Mouse (Mus musculus) forebrain, postnatal 0 days (tissue): Measurements from ENCODE around the gene Slc17a7. TPM values are rescaled to one million over a fixed set of nuclear protein-coding genes. Genes with fewer than 3 reads are reported as not detected.
"Not testable (repeated sequence)": the region's sequence is repeated elsewhere in the genome, so short reads cannot be mapped to it uniquely, and the experiment has no call there.

ENCODE experiments used
- ATAC-seq: fragments of 200-750 bp; cut with Nextera tagmentation; 2 replicates; pipeline ENCODE4 v1.8.0; 2017; ENCODE audit warnings: mild to moderate bottlenecking, moderate library complexity
- DNase-seq: peaks from one replicate; pipeline ENCODE4 v3.0.0-alpha.2; 2015
- H3K27ac ChIP-seq: fragments of 300-500 bp; sonication (generic); 2 replicates; pipeline ENCODE4 v1.5.1; 2014; ENCODE audit warnings: low read depth, mild to moderate bottlenecking, antibody characterized with exemption, low read length, moderate library complexity, mixed read lengths
- H3K27me3 ChIP-seq: fragments of 300-500 bp; sonication (generic); 2 replicates; pipeline ENCODE4 v1.6.1; 2014; ENCODE audit warnings: mild to moderate bottlenecking, low read length, mixed read lengths; ENCODE audit not compliant: insufficient read depth
- H3K36me3 ChIP-seq: fragments of 300-500 bp; sonication (generic); 2 replicates; pipeline ENCODE4 v1.6.1; 2014; ENCODE audit warnings: mild to moderate bottlenecking, moderate library complexity; ENCODE audit not compliant: insufficient read depth
- H3K4me1 ChIP-seq: fragments of 300-500 bp; sonication (generic); 2 replicates; pipeline ENCODE4 v1.6.1; 2014; ENCODE audit warnings: antibody characterized with exemption; ENCODE audit not compliant: insufficient read depth
- H3K4me2 ChIP-seq: fragments of 300-500 bp; sonication (generic); 2 replicates; pipeline ENCODE4 v1.6.1; 2014; ENCODE audit warnings: low read depth, mild to moderate bottlenecking, moderate library complexity
- H3K4me3 ChIP-seq: fragments of 300-500 bp; sonication (generic); 2 replicates; pipeline ENCODE4 v1.5.1; 2014; ENCODE audit warnings: low read depth, low read length, mixed read lengths
- H3K9ac ChIP-seq: fragments of 300-500 bp; sonication (generic); 2 replicates; pipeline ENCODE4 v1.6.1; 2014; ENCODE audit warnings: mild to moderate bottlenecking
- H3K9me3 ChIP-seq: fragments of 300-500 bp; sonication (generic); 2 replicates; pipeline ENCODE4 v1.6.1; 2016; ENCODE audit warnings: low read length
- CTCF ChIP-seq: sonication (generic); IDR thresholded peaks from 2 replicates; pipeline ENCODE4 v1.5.1; 2016; ENCODE audit warnings: antibody characterized with exemption, control low read depth, low read depth
- WGBS: fragments of 180-500 bp; shearing (Covaris S2); extraction: QIAGEN DNeasy Blood & Tissue Kit; methylation state at CpG from one replicate; pipeline ENCODE4 v1.1.7; 2014; 5-methylcytosine and 5-hydroxymethylcytosine counted together
- polyA plus RNA-seq: library from polyadenylated mRNA; unstranded; fragments of >200 nt; fragmentation: Nextera tagmentation; extraction: Ambion mirVana; gene quantifications from 2 replicates; pipeline ENCODE4 v1.2.1, GENCODE M21; 2015
- total RNA-seq: library from RNA; depleted of rRNA; stranded (reverse); fragments of >200 nt; gene quantifications from 2 replicates; pipeline ENCODE4 v1.2.3, GENCODE M21; 2014

Gene Slc17a7
- total and polyA plus RNA-seq, 2 experiments from 2014 or later, result 47.6 to 87.5 TPM

- Histone ChIP-seq H3K4me2 (peak overlapping the region; percentile 91), H3K4me3 (peak overlapping the region; percentile 86), H3K4me1 (peaks cover 11% of the 10 kb centered on the region), H3K27me3 (no peaks in the 10 kb centered on the region), H3K27ac (no peak overlapping the region), H3K9me3 (no peaks in the 10 kb centered on the region), H3K9ac (peak overlapping the region; percentile 99), H3K36me3 (peaks cover 73% of the 10 kb centered on the region)
- DNase-seq (no peak), ATAC-seq (no peak)
- no peak for TF ChIP-seq CTCF
- WGBS, result 86% methylated on average over 15 of the region's 15 CpGs
These were observed 41.1 kb upstream of the Slc17a7 start for GRCm38 (mm10) chr7:45122561-45123185.

- H3K27ac ChIP-seq, result peak overlapping the region; percentile 92
- H3K9ac ChIP-seq, result peak overlapping the region; percentile 99
- DNase-seq, result no peak
- H3K4me3 ChIP-seq, result peak overlapping the region; percentile 86
- no peaks in the 10 kb centered on the region for H3K27me3 ChIP-seq
- H3K36me3 ChIP-seq, result peaks cover 68% of the 10 kb centered on the region
- ATAC-seq, result no peak
- WGBS, result 22% methylated on average over 12 of the region's 12 CpGs
- no peak for TF ChIP-seq CTCF
- H3K4me2 ChIP-seq, result peak overlapping the region; percentile 91
- H3K9me3 ChIP-seq, result no peaks in the 10 kb centered on the region
- peaks cover 11% of the 10 kb centered on the region for H3K4me1 ChIP-seq
These were observed 40.6 kb upstream of the Slc17a7 start for GRCm38 (mm10) chr7:45123186-45123570.

DNA sequence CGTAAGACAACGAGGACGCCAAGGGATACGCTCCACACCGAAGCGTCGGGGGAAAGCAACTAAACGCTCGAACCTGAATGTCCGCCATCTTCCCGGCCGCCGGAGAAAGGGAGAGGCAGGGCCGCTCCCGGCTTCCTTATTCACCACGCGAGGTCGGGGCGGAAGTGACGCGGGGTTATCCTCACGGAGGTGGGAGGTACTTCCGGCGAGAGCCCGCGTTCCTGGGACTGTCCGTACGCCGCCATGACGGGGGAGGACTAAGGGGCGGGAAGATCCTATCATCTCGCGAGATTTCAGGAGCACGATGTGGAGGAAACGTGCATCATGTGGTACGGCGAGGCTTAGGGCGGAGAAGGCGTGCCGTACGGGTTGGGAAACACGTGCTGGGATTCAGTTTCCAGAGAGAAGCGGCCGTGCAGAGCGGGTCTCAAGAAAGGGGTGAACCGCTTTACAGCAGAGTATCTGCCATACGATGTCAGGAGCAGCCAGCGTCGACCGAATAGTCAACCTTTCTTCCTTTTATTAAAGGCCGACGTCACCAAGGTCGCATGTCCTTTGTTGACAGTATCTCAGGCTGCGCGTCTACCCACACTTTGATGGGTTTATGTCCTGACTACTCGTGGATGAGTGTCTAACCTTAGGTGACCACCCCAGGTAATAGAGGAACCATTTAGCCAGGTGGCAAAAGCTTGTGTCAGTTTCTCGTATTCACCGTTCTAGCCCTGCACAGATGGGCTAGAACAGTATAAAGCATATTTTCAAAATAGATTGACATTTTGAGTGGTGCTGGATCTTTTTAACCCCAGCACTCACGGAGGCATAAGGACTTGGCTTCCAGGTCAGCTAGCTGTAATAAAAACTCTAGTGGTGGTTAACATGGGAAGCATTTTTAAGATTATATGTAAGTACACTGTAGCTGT, 39.3 kb upstream of the Slc17a7 start, which contains the start of gene Rps11:
Gene Rps11, minus strand, starts transcription at position 216 of the 920 bp plus-strand sequence.
- TF ChIP-seq CTCF, result no peak; the same call in none of the 2 replicates
- Histone ChIP-seq H3K27ac (peak within 1 kb of the TSS; percentile 92), H3K4me1 (peaks cover 11% of the 10 kb centered on the region), H3K36me3 (peaks cover 60% of the 10 kb centered on the region), H3K9me3 (no peaks in the 10 kb centered on the region), H3K4me3 (peak within 1 kb of the TSS; percentile 86), H3K9ac (peak within 1 kb of the TSS; percentile 99), H3K4me2 (peak within 1 kb of the TSS; percentile 91), H3K27me3 (no peaks in the 10 kb centered on the region)
- 2% methylated on average over 59 of the region's 59 CpGs for WGBS
- DNase-seq (peak; percentile 100), ATAC-seq (peak; percentile 85)

GRCm38 (mm10) chr7:45125144-45125600, 38.6 kb upstream of the Slc17a7 start:
- Histone ChIP-seq H3K4me2 (no peak overlapping the region), H3K27me3 (no peaks in the 10 kb centered on the region), H3K9me3 (no peaks in the 10 kb centered on the region), H3K27ac (peak overlapping the region; percentile 92), H3K4me3 (no peak overlapping the region), H3K36me3 (peaks cover 53% of the 10 kb centered on the region), H3K4me1 (peaks cover 14% of the 10 kb centered on the region), H3K9ac (no peak overlapping the region)
- WGBS, result 20% methylated on average over 7 of the region's 7 CpGs
- ATAC-seq (no peak), DNase-seq (no peak)
- TF ChIP-seq CTCF, result 0 out of 2 replicates have a peak, but pooled peaks have one; percentile 43

- DNase-seq, H3K9ac ChIP-seq, H3K4me3 ChIP-seq, H3K4me2 ChIP-seq, ATAC-seq, H3K27ac ChIP-seq, H3K27me3 ChIP-seq, H3K9me3 ChIP-seq: not testable (repeated sequence)
- peaks cover 14% of the 10 kb centered on the region for H3K4me1 ChIP-seq
- H3K36me3 ChIP-seq, result peaks cover 48% of the 10 kb centered on the region
- WGBS, result 66% methylated on average over 5 of the region's 5 CpGs
These were observed 38.1 kb upstream of the Slc17a7 start for GRCm38 (mm10) chr7:45125649-45126048.

GRCm38 (mm10) chr7:45126147-45126843, 37.5 kb upstream of the Slc17a7 start:
- Histone ChIP-seq H3K9ac (no peak overlapping the region), H3K4me2 (no peak overlapping the region), H3K9me3 (no peaks in the 10 kb centered on the region), H3K27ac (no peak overlapping the region), H3K4me3 (no peak overlapping the region), H3K4me1 (peaks cover 14% of the 10 kb centered on the region), H3K36me3 (peaks cover 42% of the 10 kb centered on the region), H3K27me3 (no peaks in the 10 kb centered on the region)
- WGBS, result 75% methylated on average over 17 of the region's 17 CpGs
- ATAC-seq (no peak), DNase-seq (no peak)
- no peak for TF ChIP-seq CTCF
